Mouse (Mus musculus) CD4-positive, CD25-positive, alpha-beta regulatory T cell, adult 2 months (primary cell): ENCODE measurements around the gene Sdhaf4.

Experiments
- DNase-seq: peaks from one replicate; pipeline ENCODE4 v3.0.0-alpha.2; 2012; ENCODE audit warnings: low read depth, low spot score

Sdhaf4 gene

DNA sequence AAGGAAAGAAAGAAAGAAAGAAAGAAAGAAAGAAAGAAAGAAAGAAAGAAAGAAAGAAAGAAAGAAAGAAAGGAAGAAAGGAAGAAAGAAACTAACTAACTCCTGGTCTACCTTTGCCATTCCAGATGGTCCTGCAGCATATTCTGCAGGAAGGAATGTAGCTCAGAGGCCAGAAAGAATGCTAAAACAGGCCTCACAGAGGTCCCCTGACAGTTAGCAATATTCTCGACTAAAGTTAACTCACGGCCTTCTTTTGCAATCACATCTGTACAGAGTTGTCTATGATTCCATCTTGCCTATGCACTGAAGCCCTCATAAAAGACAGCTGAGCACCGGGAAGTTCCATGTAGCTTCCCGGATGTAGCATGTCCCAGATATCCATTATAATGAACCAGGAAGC is 49.9 kb downstream of the Sdhaf4 start:
- DNase-seq: no peak

DNA sequence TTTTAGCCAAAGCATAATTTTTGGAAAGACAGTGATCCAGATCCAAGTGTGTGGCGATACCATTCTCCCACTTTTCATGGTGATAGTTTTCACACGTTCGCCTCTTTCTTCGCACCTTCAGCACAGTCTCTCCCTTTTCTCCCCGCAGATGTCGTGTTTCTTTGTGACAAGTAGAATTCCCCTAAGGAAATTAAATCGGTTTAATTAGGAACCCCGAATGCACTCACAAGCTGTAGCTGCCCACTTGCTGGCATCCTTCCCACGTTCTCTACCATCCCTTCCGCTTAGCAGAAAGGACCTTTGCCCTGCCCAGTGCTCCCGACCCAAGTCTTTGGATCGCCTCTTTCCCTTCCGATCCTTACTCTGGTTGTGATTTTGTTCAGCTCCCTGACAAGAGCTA is 51.5 kb downstream of the Sdhaf4 start:
- DNase-seq: no peak

DNA sequence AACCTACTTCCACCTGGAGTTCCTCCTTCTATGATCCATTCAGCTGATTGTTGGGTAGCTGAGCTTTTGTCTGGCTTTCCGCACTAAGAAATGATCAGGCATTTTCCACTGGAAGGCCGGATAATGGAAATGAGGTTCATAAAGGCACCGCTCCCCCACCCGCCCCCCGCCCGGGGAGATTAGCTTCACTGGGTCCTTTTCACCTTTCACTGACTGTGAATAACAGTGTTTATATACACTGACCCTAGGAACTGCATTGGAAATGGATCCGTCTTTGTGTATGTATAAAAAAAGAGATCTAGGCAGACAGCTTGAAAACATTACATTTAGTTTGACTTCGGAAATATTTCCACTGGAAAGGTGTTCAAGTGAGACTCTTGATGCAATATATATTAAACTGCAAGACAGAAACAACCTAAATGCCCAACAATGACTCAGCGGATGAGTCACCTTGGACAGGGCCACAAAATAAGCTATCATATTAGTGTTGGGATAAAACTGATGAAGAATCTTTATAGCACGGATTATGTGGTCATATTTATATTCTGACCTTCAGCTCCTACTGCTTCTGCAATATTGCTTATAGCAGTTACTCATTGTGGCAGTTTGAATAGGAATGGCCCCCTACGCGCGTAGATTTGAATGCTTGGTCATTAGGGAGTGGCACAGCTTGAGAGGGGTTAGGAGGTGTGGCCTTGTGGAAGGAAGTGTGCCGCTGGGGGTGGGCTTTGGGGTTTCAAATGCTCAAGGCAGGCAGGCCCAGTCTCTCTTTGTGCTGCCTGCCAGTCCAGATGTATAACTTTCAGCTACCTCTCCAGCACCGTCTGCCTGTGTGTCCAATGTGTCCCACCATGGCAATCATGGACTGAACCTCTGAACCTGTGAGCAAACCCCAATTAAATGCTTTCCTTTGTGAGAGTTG is 56.4 kb downstream of the Sdhaf4 start:
- DNase-seq: no peak

DNA sequence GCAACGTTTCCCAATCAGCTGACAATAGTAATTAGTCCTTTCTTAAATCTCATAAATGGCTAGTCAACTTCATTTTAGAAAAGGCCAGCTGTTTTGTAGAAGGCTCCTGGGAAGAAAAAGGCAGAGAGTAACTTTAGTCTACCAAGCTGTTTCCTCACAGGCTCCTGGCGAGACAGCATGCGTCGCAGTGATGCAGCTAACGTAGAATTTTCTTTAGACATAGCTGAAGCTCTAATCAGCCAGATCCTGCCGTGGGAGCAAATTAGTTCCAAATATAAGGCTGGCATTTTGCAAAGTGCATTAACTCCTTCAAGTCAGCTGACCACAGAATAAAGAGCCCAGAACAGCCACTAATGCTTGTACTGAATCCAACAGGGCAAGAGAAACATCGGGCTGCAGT is 57.2 kb downstream of the Sdhaf4 start:
- DNase-seq: no peak
